Mouse (Mus musculus) stomach, embryonic 16.5 days (tissue): Measurements from ENCODE around the gene P4hb. TPM values are rescaled to one million over a fixed set of nuclear protein-coding genes. Genes with fewer than 3 reads are reported as not detected.
A peak's percentile ranks its signal among the peaks of the same experiment; 100 is the strongest.

Experiments
- ATAC-seq: fragments of 200-750 bp; cut with Nextera tagmentation; 2 replicates; pipeline ENCODE4 v1.8.0; 2017; ENCODE audit warnings: moderate number of reproducible peaks, moderate TSS enrichment; ENCODE audit not compliant: insufficient read depth, low FRiP score
- H3K27ac ChIP-seq: fragments of 300-500 bp; sonication (generic); 2 replicates; pipeline ENCODE4 v1.5.1; 2014; ENCODE audit warnings: low read length
- H3K27me3 ChIP-seq: fragments of 300-500 bp; sonication (generic); 2 replicates; pipeline ENCODE4 v1.6.1; 2014; ENCODE audit warnings: low read length, control low read depth, mixed read lengths; ENCODE audit not compliant: control insufficient read depth, insufficient read depth
- H3K36me3 ChIP-seq: fragments of 300-500 bp; sonication (generic); 2 replicates; pipeline ENCODE4 v1.6.1; 2014; ENCODE audit warnings: low read length; ENCODE audit not compliant: control insufficient read depth, insufficient read depth
- H3K4me1 ChIP-seq: fragments of 300-500 bp; sonication (generic); 2 replicates; pipeline ENCODE4 v1.6.1; 2014; ENCODE audit warnings: low read length, control low read depth, mixed read lengths; ENCODE audit not compliant: control insufficient read depth, insufficient read depth
- H3K4me2 ChIP-seq: fragments of 300-500 bp; sonication (generic); 2 replicates; pipeline ENCODE4 v1.6.1; 2014; ENCODE audit warnings: low read depth, low read length, mixed read lengths
- H3K4me3 ChIP-seq: fragments of 300-500 bp; sonication (generic); replicated peaks from 2 replicates; pipeline ENCODE4 v1.5.1; 2014; ENCODE audit warnings: mild to moderate bottlenecking, low read length
- H3K9ac ChIP-seq: fragments of 300-500 bp; sonication (generic); 2 replicates; pipeline ENCODE4 v1.6.1; 2014; ENCODE audit warnings: low read length
- H3K9me3 ChIP-seq: fragments of 300-500 bp; sonication (generic); replicated peaks from 2 replicates; pipeline ENCODE4 v1.6.1; 2016; ENCODE audit warnings: low read length, control low read depth; ENCODE audit not compliant: control insufficient read depth
- WGBS: fragments of 180-500 bp; shearing (Covaris S2); extraction: QIAGEN DNeasy Blood & Tissue Kit; methylation state at CpG from one replicate; pipeline ENCODE4 v1.1.7; 2014; 5-methylcytosine and 5-hydroxymethylcytosine counted together
- polyA plus RNA-seq: library from polyadenylated mRNA; unstranded; fragments of >200 nt; fragmentation: Nextera tagmentation; extraction: Ambion mirVana; gene quantifications from 2 replicates; pipeline ENCODE4 v1.2.1, GENCODE M21; 2015

P4hb gene
- polyA plus RNA-seq, 1 experiment from 2014 or later, result 1,026 TPM

- 28% methylated on average over 6 of the region's 6 CpGs for WGBS
- Histone ChIP-seq H3K4me2 (no peak overlapping the region), H3K9me3 (no peaks in the 10 kb centered on the region), H3K9ac (no peak overlapping the region), H3K27ac (no peak overlapping the region), H3K4me3 (no peak overlapping the region), H3K4me1 (peaks cover 12% of the 10 kb centered on the region; the same call in 1 of the 2 replicates), H3K36me3 (no peaks in the 10 kb centered on the region), H3K27me3 (no peaks in the 10 kb centered on the region)
- ATAC-seq, result no peak
Observed at GRCm38 (mm10) chr11:120512790-120513453, 60.1 kb downstream of the P4hb start.

GRCm38 (mm10) chr11:120510375-120511030, 62.5 kb downstream of the P4hb start:
- H3K4me2 ChIP-seq, result peak overlapping the region; percentile 52
- H3K9ac ChIP-seq, result peak overlapping the region; percentile 71
- peaks cover 9% of the 10 kb centered on the region; the same call in 1 of the 2 replicates for H3K4me1 ChIP-seq
- peak overlapping the region; percentile 83 for H3K27ac ChIP-seq
- H3K4me3 ChIP-seq, result peak overlapping the region; percentile 24
- no peaks in the 10 kb centered on the region for H3K27me3 ChIP-seq
- no peak for ATAC-seq
- no peaks in the 10 kb centered on the region for H3K9me3 ChIP-seq
- 6% methylated on average over 16 of the region's 16 CpGs for whole genome bisulfite sequencing
- H3K36me3 ChIP-seq, result no peaks in the 10 kb centered on the region

Other genes starting within 250 kb of the P4hb start
- gene Actg1, start 224.7 kb downstream of the P4hb start, polyA plus RNA-seq, result 2,700 and 3,060 TPM in 2 replicates
- gene Fscn2, start 211.7 kb downstream of the P4hb start, polyA plus RNA-seq, result 0.44 and 0.80 TPM in 2 replicates
- gene Faap100, start 194.5 kb downstream of the P4hb start, polyA plus RNA-seq, result 34.5 and 36.1 TPM in 2 replicates
- gene Nploc4, start 135.5 kb downstream of the P4hb start, polyA plus RNA-seq, result 22.8 and 23.5 TPM in 2 replicates
- gene Tspan10, start 130.6 kb downstream of the P4hb start, polyA plus RNA-seq, result not detected in 2 replicates
- gene Pde6g, start 119.8 kb downstream of the P4hb start, polyA plus RNA-seq, result 0.30 and 0.57 TPM in 2 replicates
- gene Oxld1, start 115.2 kb downstream of the P4hb start, polyA plus RNA-seq, result 14.0 TPM in 2 replicates
- gene Ccdc137, start 115.1 kb downstream of the P4hb start, polyA plus RNA-seq, result 28.9 and 33.7 TPM in 2 replicates
- gene Arl16, start 105.6 kb downstream of the P4hb start, polyA plus RNA-seq, result 35.6 and 38.1 TPM in 2 replicates
- 140 and 145 TPM in 2 replicates for gene Mrpl12, start 88.6 kb downstream of the P4hb start, polyA plus RNA-seq
- gene Slc25a10, start 81.4 kb downstream of the P4hb start, polyA plus RNA-seq, result 73.9 and 75.8 TPM in 2 replicates
- 2.2 and 3.0 TPM in 2 replicates for gene Gcgr, start 42.6 kb downstream of the P4hb start, polyA plus RNA-seq
- gene Mcrip1, start 23.5 kb downstream of the P4hb start, polyA plus RNA-seq, result 152 and 171 TPM in 2 replicates
- gene Ppp1r27, start 22.1 kb downstream of the P4hb start, polyA plus RNA-seq, result 2.9 TPM in 1 of 2 replicates, not detected in the other
- 543 and 584 TPM in 2 replicates for gene Arhgdia, start 8.4 kb upstream of the P4hb start, polyA plus RNA-seq
- 37.0 and 55.5 TPM in 2 replicates for gene Alyref, start 25.1 kb upstream of the P4hb start, polyA plus RNA-seq
- 176 and 181 TPM in 2 replicates for gene Anapc11, start 25.2 kb upstream of the P4hb start, polyA plus RNA-seq
- gene Npb, start 35.2 kb upstream of the P4hb start, polyA plus RNA-seq, result 14.9 and 19.1 TPM in 2 replicates
- 185 and 197 TPM in 2 replicates for gene Pcyt2, start 44.7 kb upstream of the P4hb start, polyA plus RNA-seq
- gene Sirt7, start 52.0 kb upstream of the P4hb start, polyA plus RNA-seq, result 36.6 and 37.7 TPM in 2 replicates
- 19.5 and 22.1 TPM in 2 replicates for gene Mafg, start 60.3 kb upstream of the P4hb start, polyA plus RNA-seq
- 37.8 and 38.0 TPM in 2 replicates for gene Pycr1, start 70.5 kb upstream of the P4hb start, polyA plus RNA-seq
- 1.4 TPM in 1 of 2 replicates, not detected in the other for gene Myadml2, start 74.9 kb upstream of the P4hb start, polyA plus RNA-seq
- 2.1 and 2.5 TPM in 2 replicates for gene Notum, start 87.9 kb upstream of the P4hb start, polyA plus RNA-seq
- gene Aspscr1, start 99.7 kb upstream of the P4hb start, polyA plus RNA-seq, result 102 and 104 TPM in 2 replicates
- gene Cenpx, start 140.5 kb upstream of the P4hb start, polyA plus RNA-seq, result 138 and 153 TPM in 2 replicates
- 59.1 and 62.9 TPM in 2 replicates for gene Lrrc45, start 140.7 kb upstream of the P4hb start, polyA plus RNA-seq
- 34.6 and 35.3 TPM in 2 replicates for gene Rac3, start 148.2 kb upstream of the P4hb start, polyA plus RNA-seq
- 43.0 and 46.0 TPM in 2 replicates for gene Dcxr, start 154.0 kb upstream of the P4hb start, polyA plus RNA-seq
- gene Cbr2, start 158.9 kb upstream of the P4hb start, polyA plus RNA-seq, result 112 and 150 TPM in 2 replicates
- gene Hmga1b, start 189.5 kb upstream of the P4hb start, polyA plus RNA-seq, result 3.9 and 8.1 TPM in 2 replicates
- 41.1 and 43.8 TPM in 2 replicates for gene Rfng, start 211.0 kb upstream of the P4hb start, polyA plus RNA-seq
- 166 and 167 TPM in 2 replicates for gene Gps1, start 211.0 kb upstream of the P4hb start, polyA plus RNA-seq
- gene Dus1l, start 223.2 kb upstream of the P4hb start, polyA plus RNA-seq, result 60.6 and 69.3 TPM in 2 replicates